Mouse (Mus musculus) stomach, embryonic 14.5 days (tissue): Measurements from ENCODE around the gene Cela3b. TPM values are rescaled to one million over a fixed set of nuclear protein-coding genes. Genes with fewer than 3 reads are reported as not detected.
"Not testable (repeated sequence)": the region's sequence is repeated elsewhere in the genome, so short reads cannot be mapped to it uniquely, and the experiment has no call there.

Source experiments
- ATAC-seq: fragments of 200-750 bp; cut with Nextera tagmentation; 2 replicates; pipeline ENCODE4 v1.8.0; 2017; ENCODE audit warnings: low read depth, moderate TSS enrichment; ENCODE audit not compliant: insufficient number of reproducible peaks, insufficient read depth, low FRiP score
- H3K27ac ChIP-seq: fragments of 300-500 bp; sonication (generic); 2 replicates; pipeline ENCODE4 v1.5.1; 2014; ENCODE audit warnings: mild to moderate bottlenecking, low read length, moderate library complexity, mixed read lengths
- H3K27me3 ChIP-seq: fragments of 300-500 bp; sonication (generic); 2 replicates; pipeline ENCODE4 v1.6.1; 2014; ENCODE audit warnings: low read length, control low read depth, mixed read lengths; ENCODE audit not compliant: control insufficient read depth, insufficient read depth
- H3K36me3 ChIP-seq: fragments of 300-500 bp; sonication (generic); 2 replicates; pipeline ENCODE4 v1.6.1; 2014; ENCODE audit warnings: mild to moderate bottlenecking, control low read depth, low read length, moderate library complexity, mixed read lengths; ENCODE audit not compliant: control insufficient read depth, insufficient read depth
- H3K4me1 ChIP-seq: fragments of 300-500 bp; sonication (generic); 2 replicates; pipeline ENCODE4 v1.6.1; 2014; ENCODE audit warnings: low read length, control low read depth, mixed read lengths; ENCODE audit not compliant: control insufficient read depth, insufficient read depth
- H3K4me2 ChIP-seq: fragments of 300-500 bp; sonication (generic); replicated peaks from 2 replicates; pipeline ENCODE4 v1.6.1; 2014; ENCODE audit warnings: low read depth, low read length, control low read depth
- H3K4me3 ChIP-seq: fragments of 300-500 bp; sonication (generic); 2 replicates; pipeline ENCODE4 v1.5.1; 2014; ENCODE audit warnings: low read depth, low read length, control low read depth
- H3K9ac ChIP-seq: fragments of 300-500 bp; sonication (generic); replicated peaks from 2 replicates; pipeline ENCODE4 v1.6.1; 2014; ENCODE audit warnings: low read depth, mild to moderate bottlenecking, control low read depth, low read length, moderate library complexity, mixed read lengths
- H3K9me3 ChIP-seq: fragments of 300-500 bp; sonication (generic); 2 replicates; pipeline ENCODE4 v1.6.1; 2016; ENCODE audit warnings: low read depth, low read length, control low read depth; ENCODE audit not compliant: control insufficient read depth
- WGBS: fragments of 180-500 bp; shearing (Covaris S2); extraction: QIAGEN DNeasy Blood & Tissue Kit; methylation state at CpG from one replicate; pipeline ENCODE4 v1.1.7; 2014; 5-methylcytosine and 5-hydroxymethylcytosine counted together
- polyA plus RNA-seq: library from polyadenylated mRNA; unstranded; fragments of >200 nt; fragmentation: Nextera tagmentation; extraction: Ambion mirVana; gene quantifications from 2 replicates; pipeline ENCODE4 v1.2.1, GENCODE M21; 2014

Gene Cela3b
- polyA plus RNA-seq, 1 experiment from 2014 or later: not detected

DNA sequence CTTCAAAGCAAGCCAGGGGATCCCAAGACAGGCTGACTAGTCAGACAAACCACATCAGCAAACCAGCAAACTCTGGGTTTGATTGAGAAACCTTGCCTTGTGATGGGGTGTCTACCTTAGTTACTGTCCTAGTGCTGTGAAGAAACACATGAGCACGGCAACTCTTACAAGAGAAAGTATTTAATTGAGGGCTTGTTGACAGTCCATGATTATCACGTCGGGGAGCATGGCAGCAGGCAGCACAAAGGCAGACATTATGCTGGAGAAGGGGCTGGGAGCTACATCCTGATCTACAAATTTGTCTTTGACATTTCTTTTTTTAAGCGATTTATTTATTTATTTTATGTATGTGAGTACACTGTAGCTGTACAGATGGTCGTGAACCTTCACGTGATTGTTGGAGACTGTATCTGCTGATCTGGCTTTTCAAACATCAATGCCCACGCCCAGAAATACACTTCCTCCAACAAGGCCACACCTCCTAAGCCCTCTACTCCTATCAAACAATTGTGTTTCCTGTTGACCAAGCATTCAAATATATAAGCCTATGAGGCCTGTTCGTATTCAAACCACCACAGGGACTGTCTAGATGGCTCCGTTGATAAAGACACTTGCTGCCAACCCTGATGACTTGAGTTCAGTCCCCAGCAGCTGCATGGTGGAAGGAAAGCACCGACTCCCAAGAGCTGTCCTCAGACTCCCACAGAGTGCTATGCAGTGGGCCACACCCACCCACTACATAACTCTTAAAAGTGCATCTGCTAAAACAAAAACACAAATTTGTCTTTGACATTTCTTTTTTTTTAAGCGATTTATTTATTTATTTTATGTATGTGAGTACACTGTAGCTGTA is 12.4 kb downstream of the Cela3b start:
- Histone ChIP-seq H3K9ac (no peak overlapping the region), H3K4me1 (no peaks in the 10 kb centered on the region), H3K9me3 (no peaks in the 10 kb centered on the region), H3K27ac (no peak overlapping the region), H3K4me3 (no peak overlapping the region), H3K27me3 (no peaks in the 10 kb centered on the region), H3K4me2 (no peak overlapping the region), H3K36me3 (no peaks in the 10 kb centered on the region)
- ATAC-seq: no peak
- WGBS: 70% methylated on average over 11 of the region's 11 CpGs

DNA sequence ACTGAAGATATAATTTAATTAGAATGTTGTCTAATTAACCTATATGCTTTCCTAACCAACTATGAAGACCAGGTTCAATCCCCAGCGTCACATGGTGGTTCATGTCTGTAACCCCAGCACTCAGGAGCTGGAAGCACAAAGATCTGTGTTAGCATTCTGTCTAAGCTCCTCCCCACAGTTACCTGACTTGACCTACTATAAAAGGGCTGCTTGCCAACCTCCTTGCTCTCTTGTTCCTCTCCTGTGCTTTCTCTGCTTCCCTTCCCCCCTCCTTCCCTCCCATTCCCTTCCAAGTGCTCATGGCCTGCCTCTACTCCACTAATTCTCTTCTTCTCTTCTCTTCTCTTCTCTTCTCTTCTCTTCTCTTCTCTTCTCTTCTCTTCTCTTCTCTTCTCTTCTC is 15.4 kb downstream of the Cela3b start:
- 44% methylated on average over 1 of the region's 1 CpGs for WGBS
- no peak overlapping the region for H3K4me2 ChIP-seq
- ATAC-seq: no peak
- no peaks in the 10 kb centered on the region for H3K4me1 ChIP-seq
- H3K27ac ChIP-seq: no peak overlapping the region
- H3K36me3 ChIP-seq: no peaks in the 10 kb centered on the region
- H3K9me3 ChIP-seq: no peaks in the 10 kb centered on the region
- H3K9ac ChIP-seq: no peak overlapping the region
- no peaks in the 10 kb centered on the region for H3K27me3 ChIP-seq
- H3K4me3 ChIP-seq: no peak overlapping the region

DNA sequence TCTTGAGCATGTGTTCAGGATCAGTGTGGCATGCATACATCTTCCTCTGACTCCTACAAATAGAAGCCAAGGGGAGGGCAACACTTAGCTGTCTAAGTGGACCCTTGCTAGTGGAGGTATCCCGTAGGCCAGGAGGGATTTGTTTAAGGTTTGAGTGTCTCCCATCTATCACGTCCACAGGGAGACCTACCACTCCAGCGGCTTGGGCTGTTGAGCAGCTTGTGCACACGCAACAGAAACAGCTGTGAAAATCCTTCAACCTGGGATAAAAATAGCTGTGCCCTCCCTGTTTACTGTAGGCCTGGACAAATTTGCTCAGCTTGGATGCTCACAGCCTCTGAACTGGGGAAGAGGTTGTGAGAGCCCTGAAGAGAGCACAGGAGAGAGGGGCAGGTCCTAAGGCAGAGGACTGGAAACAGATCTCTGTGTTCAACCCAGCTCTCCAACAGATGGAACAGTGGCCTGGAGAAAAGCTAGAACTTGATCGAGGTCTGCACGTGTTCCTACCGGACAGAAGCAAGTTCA is 18.1 kb downstream of the Cela3b start:
- not testable (repeated sequence) for H3K9me3 ChIP-seq, H3K36me3 ChIP-seq, ATAC-seq, H3K9ac ChIP-seq, H3K4me3 ChIP-seq, H3K27me3 ChIP-seq, H3K4me1 ChIP-seq, H3K27ac ChIP-seq, H3K4me2 ChIP-seq
- 55% methylated on average over 7 of the region's 7 CpGs for WGBS

DNA sequence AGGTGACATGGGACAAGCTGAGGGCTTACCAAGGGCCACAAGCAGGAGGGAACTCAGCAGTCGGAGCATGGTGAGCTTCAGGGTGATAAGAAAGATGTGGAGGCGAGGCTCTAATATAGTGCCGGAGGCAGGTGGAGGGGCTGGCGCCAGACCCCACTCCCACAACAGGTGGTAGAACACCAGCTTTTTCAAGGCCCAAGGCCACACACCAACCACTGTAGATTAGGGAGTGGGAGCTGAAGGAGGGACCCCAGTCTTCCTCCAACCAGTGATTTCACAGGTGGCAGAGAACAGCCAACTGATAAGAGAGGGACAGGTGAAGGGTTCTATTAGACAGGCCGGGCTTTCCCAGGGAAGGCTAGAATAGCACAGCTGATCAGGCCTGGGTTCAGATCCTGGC is 20.6 kb downstream of the Cela3b start, which contains the start of gene Cela3a:
Gene Cela3a, minus strand, starts transcription at position 101 of the 400 bp plus-strand sequence.
- Histone ChIP-seq H3K4me3 (no peak within 1 kb of the TSS), H3K9me3 (no peaks in the 10 kb centered on the region)
- 83% methylated on average over 5 of the region's 5 CpGs for WGBS

DNA sequence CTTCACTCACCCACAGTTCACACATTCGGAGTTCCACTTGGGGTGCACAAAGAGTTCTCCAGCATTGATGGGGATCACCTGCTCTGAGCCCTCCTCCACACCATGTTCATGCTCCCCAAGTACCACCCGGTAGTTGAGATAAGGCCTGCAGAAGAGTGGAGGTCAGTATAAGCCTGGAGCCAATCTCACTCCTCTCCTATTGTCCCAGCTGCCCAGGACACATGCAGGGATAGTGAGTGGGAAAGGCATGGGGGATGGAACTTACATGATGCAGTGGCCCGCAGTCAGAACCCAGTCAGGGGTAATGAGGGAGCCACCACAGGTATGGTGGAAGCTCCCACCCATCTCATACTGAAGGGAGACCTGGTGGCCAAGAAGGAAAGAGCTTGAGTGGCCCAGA is 24.8 kb downstream of the Cela3b start:
- no peaks in the 10 kb centered on the region for H3K9me3 ChIP-seq
- 94% methylated on average over 3 of the region's 3 CpGs for WGBS
- H3K4me1 ChIP-seq: no peaks in the 10 kb centered on the region
- H3K27me3 ChIP-seq: no peaks in the 10 kb centered on the region
- H3K4me2 ChIP-seq: no peak overlapping the region
- no peaks in the 10 kb centered on the region for H3K36me3 ChIP-seq
- H3K27ac ChIP-seq: no peak overlapping the region
- H3K4me3 ChIP-seq: no peak overlapping the region
- no peak for ATAC-seq
- no peak overlapping the region for H3K9ac ChIP-seq

More for the DNA sequence above, 20.6 kb downstream of the Cela3b start, which contains the start of gene Cela3a:
- Histone ChIP-seq H3K36me3 (no peaks in the 10 kb centered on the region), H3K9ac (no peak within 1 kb of the TSS), H3K4me2 (no peak within 1 kb of the TSS), H3K27me3 (no peaks in the 10 kb centered on the region), H3K27ac (no peak within 1 kb of the TSS), H3K4me1 (no peaks in the 10 kb centered on the region)
- ATAC-seq: no peak

DNA sequence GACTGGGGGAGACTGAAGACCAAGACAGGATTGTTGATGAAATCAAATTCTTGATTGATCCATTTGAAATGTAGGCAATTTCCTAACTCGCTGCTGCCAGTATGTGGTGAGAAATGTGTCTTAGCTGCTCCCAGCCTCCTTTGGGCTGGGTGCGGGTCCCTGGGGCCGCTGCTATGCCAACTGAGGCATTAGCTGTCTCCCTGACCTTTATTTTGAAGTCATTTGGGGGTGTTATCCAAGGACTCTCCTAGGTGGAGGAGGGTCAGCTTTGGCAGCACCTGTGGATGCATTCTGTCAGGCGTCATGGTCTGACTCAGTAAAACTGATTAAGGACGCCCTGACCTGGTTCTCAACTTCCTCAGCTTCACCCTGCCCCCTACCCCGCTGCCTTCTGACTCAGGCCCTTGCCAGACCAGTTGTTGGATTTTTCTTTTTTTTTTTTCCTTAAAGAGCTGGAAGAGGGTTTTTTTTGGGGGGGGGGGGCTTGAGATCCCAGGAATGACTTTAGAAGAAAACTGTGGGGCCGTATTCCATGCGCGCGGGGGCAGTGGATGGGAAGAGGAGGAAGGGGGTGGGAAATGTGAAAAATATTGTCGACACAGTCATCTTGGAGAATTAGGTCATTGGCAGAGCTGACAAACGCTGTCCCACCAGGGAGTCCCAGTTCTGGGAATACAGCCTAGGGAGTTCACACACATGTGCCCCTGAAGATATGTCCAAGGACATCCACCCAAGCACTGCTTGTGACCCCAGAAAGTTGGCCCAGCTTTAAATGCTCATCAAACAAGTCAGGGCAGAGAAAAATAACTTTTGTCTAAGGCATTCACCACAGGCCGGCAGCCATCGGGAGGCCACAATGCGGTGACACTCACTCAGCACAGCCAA is 33.5 kb downstream of the Cela3b start:
- no peak for ATAC-seq
- no peak overlapping the region for H3K9ac ChIP-seq
- no peaks in the 10 kb centered on the region for H3K9me3 ChIP-seq
- H3K36me3 ChIP-seq: no peaks in the 10 kb centered on the region
- no peak overlapping the region for H3K4me3 ChIP-seq
- H3K4me2 ChIP-seq: no peak overlapping the region
- no peaks in the 10 kb centered on the region for H3K27me3 ChIP-seq
- 70% methylated on average over 15 of the region's 15 CpGs for whole genome bisulfite sequencing
- H3K27ac ChIP-seq: no peak overlapping the region
- no peaks in the 10 kb centered on the region for H3K4me1 ChIP-seq

DNA sequence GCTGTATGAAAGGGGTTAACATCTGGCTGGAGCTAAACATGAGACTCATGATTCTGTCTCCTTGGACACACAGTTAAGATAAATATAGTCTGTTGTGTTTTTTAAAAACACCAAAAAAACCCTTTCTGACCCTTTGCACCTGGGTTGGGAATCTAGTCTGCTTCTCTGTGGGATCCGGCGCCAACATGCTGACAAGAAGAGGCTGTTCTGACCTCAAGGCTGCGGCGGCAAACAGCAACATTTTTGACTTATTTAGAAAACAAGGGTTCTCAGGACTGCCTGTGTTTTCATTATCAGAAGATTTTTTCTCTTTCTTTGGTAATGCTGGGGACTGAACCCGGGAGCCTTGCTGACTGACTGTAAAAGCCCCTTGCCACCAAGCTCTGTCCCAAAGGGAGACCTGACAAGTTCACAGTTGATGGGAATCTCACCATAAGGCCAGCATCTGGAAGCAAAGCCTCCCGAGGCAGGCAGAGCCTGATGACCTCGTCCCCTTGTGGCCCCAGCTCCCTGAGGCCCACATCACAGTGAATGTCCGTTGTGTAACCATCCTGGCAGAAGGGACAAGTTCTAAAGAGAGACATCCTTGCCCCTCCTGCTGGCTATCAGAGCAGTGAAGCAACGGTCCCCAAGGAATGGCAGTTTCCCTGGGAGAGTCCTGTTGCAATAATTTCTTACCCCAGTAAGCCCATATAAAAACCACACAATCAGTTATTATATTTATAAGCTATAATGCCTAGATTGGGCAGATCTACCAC is 36.8 kb downstream of the Cela3b start:
- Histone ChIP-seq H3K4me1 (peaks cover 5% of the 10 kb centered on the region), H3K9me3 (no peaks in the 10 kb centered on the region; the same call in 1 of the 2 replicates), H3K27me3 (no peaks in the 10 kb centered on the region), H3K36me3 (no peaks in the 10 kb centered on the region), H3K27ac (no peak overlapping the region), H3K4me3 (no peak overlapping the region), H3K4me2 (no peak overlapping the region), H3K9ac (no peak overlapping the region)
- ATAC-seq: no peak
- 55% methylated on average over 9 of the region's 9 CpGs for WGBS

DNA sequence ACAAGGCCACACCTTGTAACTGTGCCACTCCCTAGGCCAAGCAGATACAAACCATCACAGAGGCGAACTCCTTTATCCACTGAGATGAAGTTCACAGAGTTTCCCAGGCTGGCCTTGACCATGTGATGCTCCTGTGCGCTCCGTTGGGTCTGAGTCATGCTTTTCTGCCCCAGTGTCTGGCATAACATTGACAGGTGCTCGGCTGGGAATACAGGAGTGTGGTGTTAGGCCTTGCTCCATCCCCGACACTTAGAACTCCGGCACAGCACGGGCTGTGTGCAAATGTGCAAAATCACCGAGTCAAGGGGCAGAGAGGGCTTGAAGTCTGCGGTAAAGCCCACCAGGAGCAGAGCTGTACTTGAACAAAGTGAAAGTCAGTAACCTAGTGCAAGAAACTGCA is 37.5 kb downstream of the Cela3b start:
- no peak overlapping the region for H3K27ac ChIP-seq
- no peak overlapping the region for H3K4me3 ChIP-seq
- H3K36me3 ChIP-seq: no peaks in the 10 kb centered on the region
- no peak for ATAC-seq
- no peaks in the 10 kb centered on the region; the same call in 1 of the 2 replicates for H3K9me3 ChIP-seq
- 82% methylated on average over 9 of the region's 9 CpGs for WGBS
- H3K4me1 ChIP-seq: peaks cover 5% of the 10 kb centered on the region
- no peaks in the 10 kb centered on the region for H3K27me3 ChIP-seq
- H3K4me2 ChIP-seq: no peak overlapping the region
- no peak overlapping the region for H3K9ac ChIP-seq
